Mouse (Mus musculus) MEL (cell line): ENCODE results near the gene Srgap3. TPM values are rescaled to one million over a fixed set of nuclear protein-coding genes. Genes with fewer than 3 reads are reported as not detected.

Source experiments
- DNase-seq: peaks from one replicate; pipeline ENCODE4 v3.0.0; 2011; ENCODE audit warnings: low read depth, low spot score
- H3K27ac ChIP-seq: 2 replicates; pipeline ENCODE4 v1.5.1; 2012; ENCODE audit warnings: low read depth, mild to moderate bottlenecking, control low read depth, low read length, moderate library complexity; ENCODE audit not compliant: control insufficient read depth
- H3K27me3 ChIP-seq, 2 experiments: fragments of 150-350 bp in 1 of 2; sonication (generic) in 1 of 2; 2 replicates each; pipeline ENCODE4 v1.6.1; 2012; ENCODE audit warnings: low read length in 2 of 2, mild to moderate bottlenecking in 2 of 2, improper control_type of control experiment in 1 of 2, moderate library complexity in 1 of 2; ENCODE audit not compliant: insufficient read depth in 2 of 2, control insufficient read depth in 1 of 2
- H3K36me3 ChIP-seq, 2 experiments: 2 replicates each; pipeline ENCODE4 v1.6.1; 2012 to 2014; ENCODE audit warnings: low read length in 2 of 2, improper control_type of control experiment in 1 of 2, inconsistent platforms in 1 of 2, mild to moderate bottlenecking in 1 of 2; ENCODE audit not compliant: insufficient read depth in 2 of 2, control insufficient read depth in 1 of 2
- H3K4me1 ChIP-seq, 2 experiments: fragments of 150-350 bp in 1 of 2; sonication (generic) in 1 of 2; 2 replicates each; pipeline ENCODE4 v1.6.1; 2012; ENCODE audit warnings: low read length in 2 of 2, improper control_type of control experiment in 1 of 2, mild to moderate bottlenecking in 1 of 2; ENCODE audit not compliant: insufficient read depth in 2 of 2, control insufficient read depth in 1 of 2
- H3K4me3 ChIP-seq, 2 experiments: fragments of 150-350 bp in 1 of 2; sonication (generic) in 1 of 2; 2 replicates each; pipeline ENCODE4 v1.5.1; 2012; ENCODE audit warnings: low read depth in 2 of 2, low read length in 2 of 2, mild to moderate bottlenecking in 2 of 2, moderate library complexity in 2 of 2, control low read depth in 1 of 2, improper control_type of control experiment in 1 of 2; ENCODE audit not compliant: control insufficient read depth in 1 of 2, insufficient read depth in 1 of 2
- H3K79me2 ChIP-seq: 2 replicates; pipeline ENCODE4 v1.6.1; 2012; ENCODE audit warnings: mild to moderate bottlenecking, low read length, moderate library complexity; ENCODE audit not compliant: control insufficient read depth, poor library complexity, insufficient read depth
- H3K9ac ChIP-seq: 2 replicates; pipeline ENCODE4 v1.6.1; 2012; ENCODE audit warnings: low read depth, mild to moderate bottlenecking, control low read depth, low read length, moderate library complexity; ENCODE audit not compliant: control insufficient read depth, poor library complexity, severe bottlenecking
- H3K9me3 ChIP-seq: fragments of 150-350 bp; sonication (generic); replicated peaks from 2 replicates; pipeline ENCODE4 v1.6.1; 2012; ENCODE audit warnings: mild to moderate bottlenecking, low read length, improper control_type of control experiment, moderate library complexity; ENCODE audit not compliant: insufficient read depth
- BHLHE40 ChIP-seq: IDR thresholded peaks from 2 replicates; pipeline ENCODE4 v1.6.1; 2012; ENCODE audit warnings: low read depth, mild to moderate bottlenecking, inconsistent platforms, low read length, improper control_type of control experiment, borderline replicate concordance
- CHD1 ChIP-seq: IDR thresholded peaks from 2 replicates; pipeline ENCODE4 v1.6.1; 2012; ENCODE audit warnings: low read depth, mild to moderate bottlenecking, inconsistent platforms, low read length, improper control_type of control experiment
- CHD2 ChIP-seq: IDR thresholded peaks from 2 replicates; pipeline ENCODE4 v1.6.1; 2011; ENCODE audit warnings: low read length, improper control_type of control experiment
- E2F4 ChIP-seq: IDR thresholded peaks from 2 replicates; pipeline ENCODE4 v1.6.1; 2011; ENCODE audit warnings: low read depth, low read length, improper control_type of control experiment, borderline replicate concordance
- ELF1 ChIP-seq: IDR thresholded peaks from 2 replicates; pipeline ENCODE4 v1.6.1; 2014; ENCODE audit warnings: low read depth, mild to moderate bottlenecking, inconsistent platforms, low read length, improper control_type of control experiment, moderate library complexity
- EP300 ChIP-seq, 2 experiments: IDR thresholded peaks; 2 replicates each; pipeline ENCODE4 v1.6.1; 2011; ENCODE audit warnings: improper control_type of control experiment in 2 of 2, low read length in 2 of 2, low read depth in 1 of 2, mild to moderate bottlenecking in 1 of 2
- ETS1 ChIP-seq: IDR thresholded peaks from 2 replicates; pipeline ENCODE4 v1.6.1; 2012; ENCODE audit warnings: low read depth, mild to moderate bottlenecking, inconsistent platforms, low read length, improper control_type of control experiment, moderate library complexity
- GATA1 ChIP-seq: IDR thresholded peaks from 2 replicates; pipeline ENCODE4 v1.6.1; 2011; ENCODE audit warnings: low read depth, low read length, improper control_type of control experiment
- JUND ChIP-seq: IDR thresholded peaks from 2 replicates; pipeline ENCODE4 v1.6.1; 2011; ENCODE audit warnings: low read depth, mild to moderate bottlenecking, improper control_type of control experiment, low read length
- MAFK ChIP-seq: IDR thresholded peaks from 2 replicates; pipeline ENCODE4 v1.6.1; 2011; ENCODE audit warnings: low read depth, mild to moderate bottlenecking, low read length, improper control_type of control experiment, borderline replicate concordance
- MAZ ChIP-seq: IDR thresholded peaks from 2 replicates; pipeline ENCODE4 v1.6.1; 2012; ENCODE audit warnings: low read depth, mild to moderate bottlenecking, inconsistent platforms, low read length, improper control_type of control experiment
- MXI1 ChIP-seq: IDR thresholded peaks from 2 replicates; pipeline ENCODE4 v1.6.1; 2011; ENCODE audit warnings: mild to moderate bottlenecking, low read depth, low read length, improper control_type of control experiment
- MYC ChIP-seq: IDR thresholded peaks from 2 replicates; pipeline ENCODE4 v1.6.1; 2011; ENCODE audit warnings: low read depth, mild to moderate bottlenecking, low read length, improper control_type of control experiment, moderate library complexity
- RAD21 ChIP-seq: IDR thresholded peaks from 2 replicates; pipeline ENCODE4 v1.6.1; 2011; ENCODE audit warnings: mild to moderate bottlenecking, low read depth, low read length, improper control_type of control experiment
- RCOR1 ChIP-seq: IDR thresholded peaks from 2 replicates; pipeline ENCODE4 v1.6.1; 2012; ENCODE audit warnings: low read depth, mild to moderate bottlenecking, inconsistent platforms, low read length, improper control_type of control experiment
- SMC3 ChIP-seq: IDR thresholded peaks from 2 replicates; pipeline ENCODE4 v1.6.1; 2011; ENCODE audit warnings: low read depth, low read length, improper control_type of control experiment
- TAL1 ChIP-seq: IDR thresholded peaks from 2 replicates; pipeline ENCODE4 v1.6.1; 2012; ENCODE audit warnings: mild to moderate bottlenecking, inconsistent platforms, low read length, moderate library complexity, mixed read lengths
- TBP ChIP-seq: IDR thresholded peaks from 2 replicates; pipeline ENCODE4 v1.8.0; 2011; ENCODE audit warnings: low read depth, low read length, improper control_type of control experiment
- TCF12 ChIP-seq: IDR thresholded peaks from 2 replicates; pipeline ENCODE4 v1.6.1; 2014; ENCODE audit warnings: low read depth, mild to moderate bottlenecking, inconsistent platforms, low read length, improper control_type of control experiment, moderate library complexity
- UBTF ChIP-seq: IDR thresholded peaks from 2 replicates; pipeline ENCODE4 v1.6.1; 2012; ENCODE audit warnings: low read depth, mild to moderate bottlenecking, inconsistent platforms, low read length, improper control_type of control experiment, moderate library complexity, borderline replicate concordance; ENCODE audit not compliant: insufficient read depth
- USF1 ChIP-seq: IDR thresholded peaks from 2 replicates; pipeline ENCODE4 v1.6.1; 2014; ENCODE audit warnings: low read depth, mild to moderate bottlenecking, inconsistent platforms, low read length, improper control_type of control experiment, moderate library complexity
- USF2 ChIP-seq, 2 experiments: IDR thresholded peaks; 2 replicates each; pipeline ENCODE4 v1.6.1; 2011 to 2012; ENCODE audit warnings: improper control_type of control experiment in 2 of 2, low read length in 2 of 2, borderline replicate concordance in 1 of 2, inconsistent platforms in 1 of 2, low read depth in 1 of 2, mild to moderate bottlenecking in 1 of 2; ENCODE audit not compliant: insufficient read depth in 1 of 2
- ZKSCAN1 ChIP-seq: IDR thresholded peaks from 2 replicates; pipeline ENCODE4 v1.6.1; 2012; ENCODE audit warnings: low read depth, mild to moderate bottlenecking, inconsistent platforms, low read length, improper control_type of control experiment, moderate library complexity
- ZNF384 ChIP-seq: IDR thresholded peaks from 2 replicates; pipeline ENCODE4 v1.6.1; 2012; ENCODE audit warnings: low read depth, mild to moderate bottlenecking, inconsistent platforms, low read length, improper control_type of control experiment
- polyA plus RNA-seq, 2 experiments: library from polyadenylated mRNA; stranded (reverse) in 1 of 2; unstranded in 1 of 2; fragments of >175 nt in 1 of 2; fragments of >200 nt in 1 of 2; gene quantifications; 2 replicates each; pipeline versions ENCODE4 v1.2.1 to v1.2.4; 2012; ENCODE audit warnings: low replicate concordance in 2 of 2, low read depth in 1 of 2; ENCODE audit not compliant: insufficient read length in 2 of 2, insufficient read depth in 1 of 2, missing spikeins in 1 of 2
- total RNA-seq: library from RNA; depleted of rRNA; stranded (reverse); fragments of 300-350 nt; gene quantifications from 2 replicates; pipeline ENCODE4 v1.2.3, GENCODE M21; 2012

The Srgap3 gene
- total and polyA plus RNA-seq, 3 experiments, result 0.31 to 0.75 TPM; not detected in 1

DNA sequence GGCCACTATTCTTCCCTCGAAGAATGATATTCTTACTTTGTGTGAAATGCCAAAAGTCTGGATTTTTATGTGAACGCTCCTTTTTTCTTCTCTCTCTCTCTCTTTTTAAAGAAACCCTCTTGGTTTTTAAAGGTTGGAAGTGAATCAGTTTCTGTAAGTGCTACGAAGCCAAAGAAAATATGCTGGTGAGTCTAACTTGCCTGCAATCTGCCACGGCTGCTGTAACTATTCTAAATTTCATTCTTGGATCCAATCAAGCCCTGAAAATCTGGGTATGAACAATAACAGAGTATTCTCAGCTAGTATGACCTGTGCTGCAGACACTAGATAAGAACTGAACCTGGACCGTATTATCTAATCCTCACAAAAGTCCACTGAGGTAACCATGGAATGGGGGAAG is 21.1 kb downstream of the Srgap3 start:
- Histone ChIP-seq H3K36me3 (peaks cover 0 to 2% of the 10 kb centered on the region in 2 experiments; a peak in 1 of 4 replicates), H3K4me1 (peaks cover 2 to 12% of the 10 kb centered on the region in 2 experiments; a peak in 3 of 4 replicates), H3K27me3 (no peaks in the 10 kb centered on the region), H3K79me2 (no peaks in the 10 kb centered on the region), H3K4me3 (no peak overlapping the region), H3K27ac (no peak overlapping the region), H3K9ac (no peak overlapping the region), H3K9me3 (no peaks in the 10 kb centered on the region)
- DNase-seq, result no peak
- TF ChIP-seq TAL1 (no peak), TBP (no peak), ELF1 (no peak), USF1 (no peak), JUND (no peak), SMC3 (no peak), MAZ (no peak), GATA1 (no peak), MXI1 (no peak)

DNA sequence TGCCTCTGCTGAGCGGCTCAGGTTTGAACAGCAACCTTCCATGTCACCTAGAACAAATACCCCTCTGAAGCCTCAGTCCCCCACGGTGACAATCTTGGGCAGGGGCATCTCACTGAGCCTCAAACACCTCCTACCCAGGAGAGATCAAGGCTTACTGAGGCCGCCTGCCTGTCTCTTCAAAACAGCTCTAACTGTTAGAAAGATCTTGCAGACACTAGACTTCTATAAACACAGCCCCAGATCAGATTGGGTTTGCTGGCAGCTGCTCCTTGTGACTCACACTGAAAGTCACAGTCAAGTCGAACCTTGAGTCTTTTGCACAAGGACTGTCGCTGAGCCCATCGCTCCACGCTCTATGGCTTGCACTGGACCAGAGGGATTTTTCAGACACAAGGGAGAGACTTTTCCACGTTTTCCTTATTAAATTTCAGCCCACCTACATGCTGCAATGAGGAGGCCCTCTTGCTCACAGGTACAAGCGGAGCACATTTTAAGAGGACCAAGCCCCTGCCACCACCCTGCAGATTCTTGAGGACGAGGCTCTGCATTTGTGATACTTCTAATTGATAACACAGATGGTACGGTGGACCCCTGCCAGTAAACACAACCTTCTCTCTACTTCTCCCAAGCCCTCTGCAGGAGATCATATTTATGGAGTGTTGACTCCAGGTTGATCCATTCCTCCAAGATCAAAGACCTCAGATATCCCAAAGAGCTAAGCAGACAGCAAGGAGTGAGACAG is 21.7 kb downstream of the Srgap3 start:
- peaks cover 2 to 9% of the 10 kb centered on the region in 2 experiments; a peak in 3 of 4 replicates for H3K4me1 ChIP-seq
- H3K36me3 ChIP-seq, result peaks cover 0 to 2% of the 10 kb centered on the region in 2 experiments; a peak in 1 of 4 replicates
- H3K9me3 ChIP-seq, result no peaks in the 10 kb centered on the region
- TF ChIP-seq ZNF384 (no peak), EP300 (IDR thresholded peaks at IDR 0.05; ENCODE audit: low read depth in 1 of 2, low read length in 2 of 2) (no peak), E2F4 (no peak), CHD1 (no peak)
- TF ChIP-seq, all 39 proteins: peak for 0
- H3K27ac ChIP-seq, result no peak overlapping the region
- no peak for DNase-seq
- no peaks in the 10 kb centered on the region for H3K27me3 ChIP-seq
- H3K4me3 ChIP-seq, result no peak overlapping the region
- H3K79me2 ChIP-seq, result no peaks in the 10 kb centered on the region
- H3K9ac ChIP-seq, result no peak overlapping the region

DNA sequence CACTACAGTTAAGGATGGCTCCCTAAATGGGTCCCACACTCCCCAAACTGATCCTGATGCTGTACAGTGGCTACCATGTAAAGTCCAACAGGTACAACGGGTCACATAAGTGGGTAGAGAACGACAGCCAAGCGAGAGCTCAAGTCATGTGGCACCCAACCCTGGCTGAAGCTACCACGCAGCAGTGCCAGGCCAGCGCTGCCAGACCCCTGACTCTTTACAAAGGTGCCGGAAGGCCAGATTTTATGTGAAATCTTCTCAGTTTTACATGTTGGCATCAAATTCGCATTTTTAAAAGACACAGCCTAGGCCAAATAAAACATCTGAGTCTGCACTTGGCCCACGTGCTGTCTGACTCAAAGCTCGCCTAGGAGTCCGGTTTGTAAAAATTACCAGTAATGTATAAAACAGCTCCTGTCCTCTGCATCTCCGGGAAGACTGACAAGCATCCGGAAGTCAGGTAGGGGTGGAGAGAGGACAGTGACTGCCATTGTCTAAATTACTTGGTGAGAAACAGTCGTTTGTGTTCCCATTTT is 22.4 kb downstream of the Srgap3 start:
- Histone ChIP-seq H3K36me3 (peaks cover 0 to 2% of the 10 kb centered on the region in 2 experiments; a peak in 1 of 4 replicates), H3K9ac (no peak overlapping the region), H3K4me1 (peaks cover 2 to 9% of the 10 kb centered on the region in 2 experiments; a peak in 3 of 4 replicates), H3K4me3 (no peak overlapping the region), H3K27ac (no peak overlapping the region), H3K27me3 (no peaks in the 10 kb centered on the region), H3K9me3 (no peaks in the 10 kb centered on the region), H3K79me2 (no peaks in the 10 kb centered on the region)
- no peak for DNase-seq
- TF ChIP-seq ZNF384, result no peak
- TF ChIP-seq CHD1, result no peak
- no peak for TF ChIP-seq ZKSCAN1
- no peak for TF ChIP-seq UBTF
- TF ChIP-seq JUND, result no peak
- TF ChIP-seq CHD2, result no peak
- no peak for TF ChIP-seq TAL1
- no peak for TF ChIP-seq RAD21
- no peak for TF ChIP-seq MAFK
- TF ChIP-seq USF2 (IDR thresholded peaks at IDR 0.05; ENCODE audit: borderline replicate concordance in 1 of 2, insufficient read depth in 1 of 2, low read depth in 1 of 2, low read length in 2 of 2), result no peak
- no peak for TF ChIP-seq TCF12
- TF ChIP-seq BHLHE40, result no peak
- TF ChIP-seq MYC, result no peak
- no peak for TF ChIP-seq MXI1
- TF ChIP-seq RCOR1, result no peak
- no peak for TF ChIP-seq ETS1
- TF ChIP-seq TBP, result no peak
